Mouse (Mus musculus) hindbrain, embryonic 11.5 days (tissue): ENCODE data around the gene Glrx. TPM values are rescaled to one million over a fixed set of nuclear protein-coding genes. Genes with fewer than 3 reads are reported as not detected.
A peak's percentile ranks its signal among the peaks of the same experiment; 100 is the strongest.

Experiments used
- ATAC-seq: fragments of 200-750 bp; cut with Nextera tagmentation; 2 replicates; pipeline ENCODE4 v1.8.0; 2017; ENCODE audit warnings: mild to moderate bottlenecking, moderate TSS enrichment, moderate library complexity; ENCODE audit not compliant: low FRiP score
- DNase-seq: peaks from one replicate; pipeline ENCODE4 v3.0.0-alpha.2; 2015; ENCODE audit warnings: low spot score
- H3K27ac ChIP-seq: fragments of 300-500 bp; sonication (generic); 2 replicates; pipeline ENCODE4 v1.5.1; 2014; ENCODE audit warnings: mild to moderate bottlenecking, low read depth, low read length
- H3K27me3 ChIP-seq: fragments of 300-500 bp; sonication (generic); 2 replicates; pipeline ENCODE4 v1.6.1; 2014; ENCODE audit warnings: mild to moderate bottlenecking, low read length, moderate library complexity, mixed read lengths; ENCODE audit not compliant: control insufficient read depth, insufficient read depth
- H3K36me3 ChIP-seq: fragments of 300-500 bp; sonication (generic); 2 replicates; pipeline ENCODE4 v1.6.1; 2014; ENCODE audit warnings: mild to moderate bottlenecking, low read length, moderate library complexity, mixed read lengths; ENCODE audit not compliant: control insufficient read depth, insufficient read depth
- H3K4me1 ChIP-seq: fragments of 300-500 bp; sonication (generic); replicated peaks from 2 replicates; pipeline ENCODE4 v1.6.1; 2014; ENCODE audit warnings: low read length, mixed read lengths; ENCODE audit not compliant: control insufficient read depth, insufficient read depth
- H3K4me2 ChIP-seq: fragments of 300-500 bp; sonication (generic); replicated peaks from 2 replicates; pipeline ENCODE4 v1.6.1; 2014; ENCODE audit warnings: mild to moderate bottlenecking, low read depth, low read length
- H3K4me3 ChIP-seq: fragments of 300-500 bp; sonication (generic); 2 replicates; pipeline ENCODE4 v1.5.1; 2014; ENCODE audit warnings: low read depth, low read length
- H3K9ac ChIP-seq: fragments of 300-500 bp; sonication (generic); 2 replicates; pipeline ENCODE4 v1.6.1; 2014; ENCODE audit warnings: low read depth, low read length
- H3K9me3 ChIP-seq: fragments of 300-500 bp; sonication (generic); 2 replicates; pipeline ENCODE4 v1.6.1; 2016; ENCODE audit warnings: low read length; ENCODE audit not compliant: control insufficient read depth
- WGBS: fragments of 180-500 bp; shearing (Covaris S2); extraction: QIAGEN DNeasy Blood & Tissue Kit; methylation state at CpG from one replicate; pipeline ENCODE4 v1.1.7; 2014; 5-methylcytosine and 5-hydroxymethylcytosine counted together
- polyA plus RNA-seq: library from polyadenylated mRNA; unstranded; fragments of >200 nt; fragmentation: Nextera tagmentation; extraction: Ambion mirVana; gene quantifications from 2 replicates; pipeline ENCODE4 v1.2.1, GENCODE M21; 2014

The Glrx gene
- 36.5 and 42.2 TPM in 2 replicates for polyA plus RNA-seq

GRCm38 (mm10) chr13:75839719-75840481 is at the start of gene Glrx:
Gene Glrx, plus strand, starts transcription at chr13:75839868.
- Histone ChIP-seq H3K27me3 (no peaks in the 10 kb centered on the region), H3K4me3 (peak within 1 kb of the TSS; percentile 50), H3K4me1 (no peaks in the 10 kb centered on the region), H3K27ac (peak within 1 kb of the TSS; percentile 56), H3K36me3 (no peaks in the 10 kb centered on the region), H3K9ac (peak within 1 kb of the TSS; percentile 64), H3K9me3 (no peaks in the 10 kb centered on the region), H3K4me2 (peak within 1 kb of the TSS; percentile 62)
- ATAC-seq (peak; percentile 85), DNase-seq (peak; percentile 68)
- WGBS = 2% methylated on average over 12 of the region's 12 CpGs

DNA sequence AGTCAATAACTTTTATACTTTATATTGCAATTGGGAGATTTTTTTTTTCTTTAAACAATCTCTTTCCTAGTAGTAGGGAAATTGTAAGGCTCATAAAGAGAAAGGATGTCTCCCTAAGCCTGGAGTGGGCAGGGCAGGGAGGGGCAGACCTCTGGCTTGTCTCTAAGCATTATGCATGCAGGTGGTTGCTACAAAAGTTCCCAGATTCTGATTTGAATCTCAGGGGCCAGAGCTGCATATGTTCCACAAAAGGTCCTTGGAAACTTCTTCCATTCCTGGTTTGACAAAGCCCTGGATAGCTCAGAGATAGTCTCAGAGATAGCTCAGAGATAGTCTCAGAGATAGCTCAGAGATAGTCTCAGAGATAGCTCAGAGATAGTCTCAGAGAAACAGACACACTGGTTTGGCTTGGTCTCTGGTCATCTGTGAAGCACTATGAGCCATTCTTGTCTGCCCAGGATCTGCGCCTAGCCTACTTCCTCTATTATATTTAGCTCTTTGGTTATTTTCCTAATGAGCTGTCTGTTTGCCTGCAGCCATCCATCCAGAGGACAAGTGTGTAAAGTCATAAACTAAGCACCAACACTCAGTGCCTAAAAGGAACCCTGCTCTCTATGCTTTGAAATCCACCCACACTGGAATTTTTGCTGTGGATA is 49.0 kb upstream of the Glrx start:
- H3K27me3 ChIP-seq = no peaks in the 10 kb centered on the region
- no peak overlapping the region for H3K9ac ChIP-seq
- no peaks in the 10 kb centered on the region for H3K9me3 ChIP-seq
- H3K4me2 ChIP-seq = no peak overlapping the region
- no peak overlapping the region for H3K27ac ChIP-seq
- 82% methylated on average over 1 of the region's 1 CpGs for WGBS
- no peak overlapping the region for H3K4me3 ChIP-seq
- ATAC-seq (no peak), DNase-seq (no peak)
- H3K36me3 ChIP-seq = no peaks in the 10 kb centered on the region
- no peaks in the 10 kb centered on the region for H3K4me1 ChIP-seq

DNA sequence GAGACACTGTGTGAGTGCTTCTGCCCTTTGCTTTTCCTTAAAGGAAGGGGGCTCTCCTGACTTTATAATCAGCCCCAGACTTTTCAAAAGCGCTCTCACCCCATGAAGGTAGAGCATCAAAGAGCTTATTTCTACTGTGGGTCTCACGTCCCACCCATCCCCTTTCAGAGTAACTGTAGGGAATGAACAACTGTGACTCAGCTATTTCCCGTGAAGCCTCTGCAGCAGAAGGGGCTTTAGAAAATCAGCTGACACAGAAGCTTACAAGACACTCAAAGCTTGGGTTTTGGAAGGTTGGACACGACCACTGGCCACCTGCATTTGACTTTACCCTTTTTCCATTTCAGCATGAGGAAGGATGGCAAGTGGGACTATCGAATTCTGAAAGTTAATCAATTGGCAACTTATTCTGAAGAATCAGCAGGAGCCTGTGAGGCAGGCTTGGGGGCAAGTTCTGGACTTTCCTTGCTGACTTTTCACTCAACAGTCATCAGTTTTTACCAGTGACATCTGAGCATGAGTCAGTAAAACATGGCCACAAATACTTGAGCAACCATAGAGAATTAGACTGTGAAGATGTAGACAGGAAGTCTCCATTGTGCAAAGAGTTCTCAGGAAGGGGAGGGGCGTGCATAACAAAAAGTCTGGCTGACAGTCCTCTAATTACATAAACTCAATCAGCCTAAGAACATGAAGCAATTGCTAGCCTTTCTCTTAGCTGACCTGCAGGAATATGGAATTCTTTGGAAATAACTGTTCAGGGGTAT is 45.6 kb upstream of the Glrx start:
- no peak for DNase-seq
- H3K27ac ChIP-seq = no peak overlapping the region
- no peaks in the 10 kb centered on the region for H3K4me1 ChIP-seq
- no peaks in the 10 kb centered on the region for H3K36me3 ChIP-seq
- WGBS = 62% methylated on average over 6 of the region's 6 CpGs
- no peaks in the 10 kb centered on the region for H3K27me3 ChIP-seq
- no peak overlapping the region for H3K9ac ChIP-seq
- H3K4me3 ChIP-seq = no peak overlapping the region
- H3K9me3 ChIP-seq = no peaks in the 10 kb centered on the region
- no peak for ATAC-seq
- H3K4me2 ChIP-seq = no peak overlapping the region

GRCm38 (mm10) chr13:75797369-75798141 is 42.1 kb upstream of the Glrx start:
- ATAC-seq = peak; percentile 95
- Histone ChIP-seq H3K4me1 (no peaks in the 10 kb centered on the region), H3K27me3 (no peaks in the 10 kb centered on the region), H3K9me3 (no peaks in the 10 kb centered on the region), H3K27ac (no peak overlapping the region), H3K4me2 (peak overlapping the region; percentile 17; the same call in 1 of the 2 replicates), H3K4me3 (no peak overlapping the region), H3K36me3 (no peaks in the 10 kb centered on the region), H3K9ac (no peak overlapping the region)
- peak; percentile 91 for DNase-seq
- WGBS = 36% methylated on average over 18 of the region's 18 CpGs

- no peak for ATAC-seq
- H3K4me3 ChIP-seq = no peak overlapping the region
- H3K9ac ChIP-seq = no peak overlapping the region
- no peaks in the 10 kb centered on the region for H3K4me1 ChIP-seq
- no peaks in the 10 kb centered on the region for H3K9me3 ChIP-seq
- DNase-seq = peak; percentile 8
- H3K27ac ChIP-seq = no peak overlapping the region
- no peaks in the 10 kb centered on the region for H3K27me3 ChIP-seq
- 74% methylated on average over 7 of the region's 7 CpGs for WGBS
- no peak overlapping the region for H3K4me2 ChIP-seq
- no peaks in the 10 kb centered on the region for H3K36me3 ChIP-seq
Observed at GRCm38 (mm10) chr13:75798413-75799302, 41.0 kb upstream of the Glrx start.

DNA sequence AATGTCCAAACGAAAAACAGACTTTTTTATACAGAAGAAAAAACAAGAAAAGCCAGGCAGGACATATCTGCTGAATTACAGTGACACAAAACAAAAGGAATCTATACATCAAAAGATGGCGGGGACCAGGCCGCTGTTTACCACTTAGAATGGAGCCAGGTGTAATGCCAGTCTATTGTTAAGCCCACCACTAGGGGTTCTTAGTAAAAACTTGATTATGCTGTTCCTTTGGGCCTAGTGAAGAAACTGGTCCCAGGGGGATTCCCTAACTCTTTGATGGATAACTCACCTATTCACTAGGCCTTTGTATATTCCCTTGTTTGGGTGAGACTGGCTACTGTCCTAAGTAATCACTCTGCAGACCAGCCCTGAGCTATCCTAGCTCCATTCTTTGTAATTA is 40.2 kb upstream of the Glrx start:
- Histone ChIP-seq H3K4me1 (no peaks in the 10 kb centered on the region), H3K36me3 (no peaks in the 10 kb centered on the region), H3K9me3 (no peaks in the 10 kb centered on the region), H3K4me2 (no peak overlapping the region), H3K4me3 (no peak overlapping the region), H3K9ac (no peak overlapping the region), H3K27ac (no peak overlapping the region), H3K27me3 (no peaks in the 10 kb centered on the region)
- no peak for ATAC-seq
- DNase-seq = no peak
- 92% methylated on average over 3 of the region's 3 CpGs for WGBS

GRCm38 (mm10) chr13:75807969-75808368 is 31.7 kb upstream of the Glrx start:
- Histone ChIP-seq H3K27me3 (no peaks in the 10 kb centered on the region), H3K4me1 (no peaks in the 10 kb centered on the region), H3K4me2 (no peak overlapping the region), H3K36me3 (no peaks in the 10 kb centered on the region), H3K9me3 (no peaks in the 10 kb centered on the region), H3K4me3 (no peak overlapping the region), H3K9ac (no peak overlapping the region), H3K27ac (no peak overlapping the region)
- 88% methylated on average over 1 of the region's 1 CpGs for WGBS
- DNase-seq = no peak
- no peak for ATAC-seq
